Mouse (Mus musculus) lung, adult 2 months (tissue): ENCODE measurements around the gene Hopx.

ENCODE experiments used
- CTCF ChIP-seq: fragments of 200-500 bp; IDR thresholded peaks from 2 replicates; pipeline ENCODE4 v1.5.1; 2011; ENCODE audit warnings: mild to moderate bottlenecking, low read length, control low read depth; ENCODE audit not compliant: insufficient read depth
- POLR2A ChIP-seq: fragments of 200-500 bp; IDR thresholded peaks from 2 replicates; pipeline ENCODE4 v1.6.1; 2011; ENCODE audit warnings: low read depth, mild to moderate bottlenecking, control low read depth, low read length, borderline replicate concordance; ENCODE audit errors: extremely low read depth

DNA sequence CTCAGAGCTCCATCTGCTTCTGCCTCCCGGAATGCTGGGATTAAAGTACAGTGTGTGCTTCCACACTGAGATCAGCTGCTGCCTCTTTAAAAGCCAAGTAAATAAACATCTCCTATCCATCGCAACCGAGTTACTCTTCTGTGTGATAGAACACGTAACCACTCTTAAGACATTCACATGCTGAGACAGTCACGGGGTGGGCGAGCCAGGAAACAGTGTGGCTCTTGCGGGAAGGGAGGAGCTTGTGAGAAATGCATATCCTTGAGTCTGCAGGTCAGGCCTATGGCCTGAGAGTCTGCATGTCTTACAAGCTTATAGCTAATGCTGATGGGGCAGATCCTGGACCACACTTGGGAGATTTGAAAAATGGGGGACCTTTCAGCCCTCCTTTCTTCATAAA lies 28.4 kb downstream of the Hopx start:
- TF ChIP-seq POLR2A (no peak), CTCF (no peak)
